Mouse (Mus musculus) spleen, adult 18-20 months (tissue): ENCODE data around the gene Btbd9.

ENCODE experiments used
- DNase-seq, 2 experiments: peaks; one replicate each; pipeline ENCODE4 v3.0.0; 2022; ENCODE audit warnings: mixed read lengths in 2 of 2

Gene Btbd9

GRCm38 (mm10) chr17:30235380-30235779 lies 340.9 kb downstream of the Btbd9 start:
- DNase-seq = no peak

GRCm38 (mm10) chr17:30232698-30233097 lies 343.6 kb downstream of the Btbd9 start:
- no peak for DNase-seq

GRCm38 (mm10) chr17:30231483-30231882 lies 344.8 kb downstream of the Btbd9 start:
- DNase-seq = no peak

GRCm38 (mm10) chr17:30230428-30230827 lies 345.9 kb downstream of the Btbd9 start:
- no peak for DNase-seq

- no peak for DNase-seq
These were observed 347.7 kb downstream of the Btbd9 start for GRCm38 (mm10) chr17:30228439-30229215.

- no peak for DNase-seq
These were observed 351.1 kb downstream of the Btbd9 start for GRCm38 (mm10) chr17:30225030-30225740.

GRCm38 (mm10) chr17:30222837-30223236 lies 353.5 kb downstream of the Btbd9 start:
- no peak for DNase-seq

GRCm38 (mm10) chr17:30222361-30222760 lies 353.9 kb downstream of the Btbd9 start:
- DNase-seq = no peak

GRCm38 (mm10) chr17:30221677-30222076 lies 354.6 kb downstream of the Btbd9 start:
- no peak for DNase-seq

- DNase-seq = no peak
These were observed 360.5 kb downstream of the Btbd9 start for GRCm38 (mm10) chr17:30215741-30216140.

- no peak for DNase-seq
These were observed 361.9 kb downstream of the Btbd9 start for GRCm38 (mm10) chr17:30214393-30214792.

GRCm38 (mm10) chr17:30213371-30213770 lies 362.9 kb downstream of the Btbd9 start:
- DNase-seq = no peak

- DNase-seq = no peak
These were observed 363.6 kb downstream of the Btbd9 start for GRCm38 (mm10) chr17:30212647-30213046.

- DNase-seq = no peak
These were observed 365.4 kb downstream of the Btbd9 start for GRCm38 (mm10) chr17:30210936-30211335.

GRCm38 (mm10) chr17:30210262-30210661 lies 366.0 kb downstream of the Btbd9 start:
- no peak for DNase-seq

- no peak for DNase-seq
These were observed 371.0 kb downstream of the Btbd9 start for GRCm38 (mm10) chr17:30205062-30205825.

GRCm38 (mm10) chr17:30200283-30200682 lies 376.0 kb downstream of the Btbd9 start:
- DNase-seq = no peak

GRCm38 (mm10) chr17:30199374-30200247 lies 376.7 kb downstream of the Btbd9 start:
- DNase-seq = no peak

GRCm38 (mm10) chr17:30198422-30198821 lies 377.9 kb downstream of the Btbd9 start:
- peak in 1 of 2 experiments; percentile 3 for DNase-seq

- DNase-seq = peak; percentile 28 to 46
These were observed 378.8 kb downstream of the Btbd9 start for GRCm38 (mm10) chr17:30197280-30198030.
